Mouse (Mus musculus) adrenal gland, postnatal 25 days (tissue): Measurements from ENCODE around the gene Slx1b. TPM values are rescaled to one million over a fixed set of nuclear protein-coding genes. Genes with fewer than 3 reads are reported as not detected.
"Not testable (repeated sequence)": the region's sequence is repeated elsewhere in the genome, so short reads cannot be mapped to it uniquely, and the experiment has no call there.

Source experiments
- DNase-seq: peaks from one replicate; pipeline ENCODE4 v3.0.0; 2021; ENCODE audit warnings: mixed read lengths
- long read RNA-seq: library from polyadenylated mRNA; stranded (forward); transcript quantifications from one replicate; pipeline ENCODE4 v2.0.0, GENCODE M21; 2021
- total RNA-seq: library from RNA; stranded (reverse); gene quantifications from 2 replicates; pipeline ENCODE4 v1.2.3, GENCODE M21; 2021

Gene Slx1b
- total RNA-seq: 12.8 and 17.5 TPM in 2 replicates
- long read RNA-seq, partial matches to known transcripts: 2 of 7 reads
- long read RNA-seq, other reads (novel, unspliced or antisense): 0 of 7 reads

DNA sequence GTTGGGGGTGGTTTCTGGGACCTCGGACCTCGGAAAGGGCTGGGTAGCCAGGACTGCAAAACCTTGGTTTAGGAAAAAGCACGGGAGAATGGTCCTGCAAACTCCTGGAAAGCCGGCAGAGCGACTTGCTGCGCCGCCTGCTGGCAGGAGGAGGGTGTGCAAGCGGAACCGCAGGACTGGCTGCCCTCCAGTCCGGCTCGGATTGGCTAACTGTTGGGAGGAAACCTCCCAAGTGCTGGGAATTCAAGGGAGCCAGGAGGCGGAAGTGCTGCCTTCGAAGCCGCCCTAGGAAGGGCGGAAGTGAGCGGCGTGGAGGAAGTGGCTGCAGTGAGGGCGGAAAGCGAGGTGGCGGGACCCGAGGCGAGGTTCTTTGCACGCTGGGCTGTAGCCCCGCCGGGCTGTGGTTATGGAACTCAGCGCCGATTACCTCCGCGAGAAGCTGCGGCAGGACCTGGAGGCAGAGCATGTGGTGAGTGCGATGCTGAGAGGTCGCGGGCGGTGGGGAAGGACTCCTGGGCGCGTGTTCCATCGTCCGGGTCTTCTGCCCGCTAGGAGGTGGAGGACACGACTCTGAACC lies at the start of gene Slx1b:
Gene Slx1b, minus strand, starts transcription at position 154 of the 577 bp plus-strand sequence.
- peak; percentile 93 for DNase-seq

GRCm38 (mm10) chr7:126741964-126742482 lies 46.4 kb upstream of the Slx1b start:
- no peak for DNase-seq

DNA sequence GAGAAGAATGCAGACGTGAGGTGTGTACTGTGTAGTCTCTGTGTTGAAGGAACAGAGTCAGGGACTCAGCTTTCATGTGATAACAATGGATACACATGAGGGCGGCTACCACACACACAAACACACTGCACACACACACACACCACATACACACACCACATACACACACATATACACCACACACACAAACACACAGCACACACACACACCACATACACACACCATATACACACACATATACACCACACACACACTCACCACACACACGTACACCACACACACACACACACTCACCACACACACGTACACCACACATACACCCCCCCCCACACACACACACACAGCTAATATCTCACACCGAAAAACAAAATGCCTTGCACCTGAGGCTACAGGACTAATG lies 45.9 kb upstream of the Slx1b start:
- DNase-seq: no peak

GRCm38 (mm10) chr7:126740977-126741376 lies 45.4 kb upstream of the Slx1b start:
- DNase-seq: no peak

- no peak for DNase-seq
Observed at GRCm38 (mm10) chr7:126740132-126740735, 44.6 kb upstream of the Slx1b start.

- no peak for DNase-seq
Observed at GRCm38 (mm10) chr7:126739551-126739950, 44.0 kb upstream of the Slx1b start.

GRCm38 (mm10) chr7:126736122-126736521 lies 40.5 kb upstream of the Slx1b start:
- DNase-seq: no peak

DNA sequence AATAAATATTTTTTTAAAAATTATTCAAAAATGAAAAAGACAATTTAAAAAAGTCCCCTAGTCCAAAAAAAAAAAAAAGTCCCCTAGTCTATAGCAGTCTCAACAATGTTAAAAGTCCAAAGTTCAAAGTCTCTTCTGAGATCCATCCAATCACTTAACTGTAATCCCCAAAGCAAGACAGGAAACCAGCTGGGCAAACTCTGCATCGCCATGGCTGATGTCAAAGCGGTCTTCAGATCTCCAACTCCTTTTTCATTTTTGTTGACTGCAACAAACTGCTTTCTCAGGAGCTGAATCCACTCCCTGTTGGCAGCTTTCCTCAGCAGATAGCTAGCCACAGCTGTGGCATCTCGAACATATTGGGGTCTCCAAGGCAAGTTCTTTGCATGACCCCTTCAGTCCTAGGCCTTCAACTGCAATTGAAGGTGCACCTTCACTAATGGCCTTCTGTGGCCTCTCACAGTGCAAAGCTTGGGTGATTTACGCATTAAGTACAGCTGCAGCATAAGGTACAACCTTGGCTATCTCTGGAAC lies 34.7 kb upstream of the Slx1b start:
- not testable (repeated sequence) for DNase-seq

GRCm38 (mm10) chr7:126725667-126726066 lies 30.1 kb upstream of the Slx1b start:
- no peak for DNase-seq

- DNase-seq: no peak
Observed at GRCm38 (mm10) chr7:126725077-126725476, 29.5 kb upstream of the Slx1b start.

DNA sequence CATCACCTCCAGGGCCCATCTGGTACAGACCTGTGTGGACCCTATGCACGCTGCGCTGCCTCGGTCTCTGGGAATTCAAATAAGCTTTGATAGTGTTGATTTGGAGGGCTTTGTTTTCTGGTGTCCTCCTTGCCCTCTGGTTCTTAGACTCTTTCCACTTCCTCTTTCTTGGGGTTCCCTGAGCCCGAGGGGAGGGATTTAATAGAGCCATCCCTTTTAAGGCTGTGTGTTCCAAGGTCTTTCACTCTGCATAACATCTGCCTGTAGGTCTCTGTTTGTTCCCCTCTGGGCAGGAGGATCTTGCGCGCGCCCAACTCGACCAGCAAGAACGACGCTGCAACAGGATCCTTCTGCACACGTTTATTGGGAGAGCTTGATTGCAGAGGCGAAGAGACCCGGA lies 26.1 kb upstream of the Slx1b start:
- DNase-seq: no peak

DNA sequence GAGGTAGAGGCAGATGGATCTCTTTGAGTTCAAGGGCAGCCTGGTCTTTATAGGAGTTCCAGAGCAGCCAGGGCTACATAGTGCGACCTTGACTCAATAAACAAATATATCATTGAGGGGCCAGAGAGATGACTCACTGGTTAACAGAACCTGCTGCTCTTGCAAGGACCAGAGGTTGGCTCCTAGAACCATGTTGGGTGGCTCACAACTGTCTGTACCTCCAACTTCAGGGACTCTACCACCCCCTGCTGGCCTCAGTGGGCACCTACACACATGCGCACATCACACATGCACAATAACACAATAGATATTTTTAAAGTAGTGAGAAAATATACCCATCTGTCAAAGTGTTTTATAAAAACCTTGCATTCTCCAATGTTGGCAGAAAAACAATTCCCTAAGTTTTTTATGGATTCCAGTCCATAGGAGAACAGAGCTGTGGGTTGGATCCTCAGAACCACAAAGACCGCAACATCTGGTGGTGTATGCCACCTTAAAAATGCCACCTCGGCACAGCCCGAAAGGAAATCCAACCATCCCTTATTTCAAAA lies 23.3 kb upstream of the Slx1b start:
- no peak for DNase-seq

DNA sequence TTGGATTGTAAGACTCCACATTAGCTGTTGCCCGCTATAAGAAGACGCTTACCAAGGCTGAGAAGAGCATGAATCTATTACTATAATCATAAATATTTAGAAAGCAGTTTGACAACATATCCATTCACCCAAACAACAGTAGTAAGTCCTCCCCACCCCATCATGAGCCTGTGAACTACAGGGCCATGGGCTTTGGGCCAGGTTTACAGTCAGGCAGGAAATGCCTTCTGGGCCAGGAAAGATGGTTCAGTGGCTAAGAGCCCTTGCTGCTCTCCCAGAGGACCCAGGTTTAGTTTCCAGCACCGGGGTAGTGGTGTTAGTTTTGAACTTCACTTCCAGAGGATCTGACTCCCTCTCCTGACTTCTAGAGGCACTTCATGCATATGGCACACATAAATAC lies 22.0 kb upstream of the Slx1b start:
- no peak for DNase-seq

GRCm38 (mm10) chr7:126715679-126716078 lies 20.1 kb upstream of the Slx1b start:
- no peak for DNase-seq

DNA sequence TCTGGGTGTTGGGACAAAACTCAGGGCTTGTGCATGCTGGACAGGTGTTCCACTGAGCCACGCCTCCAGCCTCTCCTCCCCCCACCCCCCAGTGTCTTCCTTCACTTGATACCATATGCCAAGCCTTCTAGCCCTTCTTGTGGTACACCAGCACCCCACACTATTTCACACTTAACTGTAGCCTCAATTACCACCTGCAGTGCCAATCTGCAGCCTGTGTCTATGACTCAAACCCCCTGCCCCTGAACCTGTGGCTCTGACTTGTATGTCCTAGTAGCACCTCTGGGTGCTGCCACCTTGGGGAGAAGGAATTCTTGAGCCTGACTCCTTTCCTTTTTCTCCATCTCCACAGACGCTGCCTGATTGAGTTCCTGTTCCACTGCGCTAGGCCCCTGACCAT lies 16.3 kb upstream of the Slx1b start:
- no peak for DNase-seq

GRCm38 (mm10) chr7:126710266-126710665 lies 14.7 kb upstream of the Slx1b start:
- DNase-seq: no peak

- DNase-seq: no peak
Observed at GRCm38 (mm10) chr7:126708175-126708952, 12.8 kb upstream of the Slx1b start.

GRCm38 (mm10) chr7:126707442-126708174 lies 12.0 kb upstream of the Slx1b start, which contains the start of gene Coro1a:
Coro1a (minus strand) TSS chr7:126707787.
- DNase-seq: no peak

DNA sequence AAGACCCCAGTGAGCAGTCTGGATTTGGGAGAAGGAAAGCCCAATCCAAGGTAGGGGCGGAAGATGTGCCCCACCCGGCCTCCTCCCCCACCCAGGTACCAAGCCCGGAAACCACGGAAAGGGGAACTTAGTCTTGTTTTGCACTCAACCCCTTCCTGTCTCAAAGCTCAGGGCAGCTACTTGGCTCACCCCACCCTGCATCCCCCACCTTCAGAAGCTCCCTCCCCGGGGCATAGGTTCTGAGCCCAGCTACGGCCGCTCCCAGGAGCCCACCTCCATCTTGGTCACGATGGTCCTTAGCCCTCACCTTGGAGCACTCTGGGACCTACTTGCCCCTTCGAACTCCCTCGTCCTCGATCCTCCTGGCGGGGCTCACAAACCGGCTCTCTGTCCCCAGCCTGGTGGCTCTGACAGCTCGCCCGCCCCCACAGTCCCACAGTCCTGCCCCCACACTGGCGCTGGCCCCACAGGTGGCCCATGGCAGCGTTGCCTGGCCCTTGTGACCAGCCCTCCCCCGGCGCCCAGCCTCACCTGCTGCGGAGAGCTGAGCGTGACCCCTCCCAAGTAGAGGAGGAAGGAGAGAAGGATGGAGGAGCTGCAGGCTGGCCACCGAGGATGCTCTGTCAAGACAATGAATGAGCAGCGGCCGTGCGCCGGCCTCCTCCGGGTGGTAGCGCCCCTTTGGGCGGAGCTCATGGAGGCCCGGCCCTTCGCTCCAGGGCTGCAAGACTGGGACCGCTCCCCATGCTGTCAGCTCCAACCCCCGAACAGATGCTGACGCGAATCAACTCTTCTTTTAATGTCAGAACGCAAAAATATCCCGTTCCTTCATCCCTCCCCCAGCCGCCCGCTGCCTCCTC lies 8.8 kb upstream of the Slx1b start:
- DNase-seq: peak; percentile 75

DNA sequence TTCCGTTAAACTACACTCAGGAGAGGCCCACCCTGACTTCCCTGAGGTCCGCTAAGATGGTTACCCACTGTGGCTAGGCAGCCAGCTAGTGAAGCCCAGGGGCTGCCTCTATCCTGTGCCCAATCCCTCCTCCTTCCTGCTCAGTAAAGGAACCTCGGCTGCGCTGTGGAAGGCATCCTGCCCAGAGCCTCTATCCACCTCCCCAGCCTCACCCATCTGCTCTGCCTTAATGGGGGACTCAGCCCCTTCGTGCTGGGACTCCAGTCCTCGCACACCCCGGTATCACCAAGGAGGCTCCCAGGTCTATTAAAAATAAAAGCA lies 8.1 kb upstream of the Slx1b start:
- DNase-seq: no peak
